Mouse (Mus musculus) hindbrain, postnatal 0 days (tissue): ENCODE data around the gene Cxcr4. TPM values are rescaled to one million over a fixed set of nuclear protein-coding genes. Genes with fewer than 3 reads are reported as not detected.

Experiments
- ATAC-seq: fragments of 200-750 bp; cut with Nextera tagmentation; 2 replicates; pipeline ENCODE4 v1.8.0; 2017; ENCODE audit warnings: mild to moderate bottlenecking, moderate TSS enrichment, moderate library complexity
- DNase-seq: peaks from one replicate; pipeline ENCODE4 v3.0.0-alpha.2; 2015; ENCODE audit warnings: low spot score
- H3K27ac ChIP-seq: fragments of 300-500 bp; sonication (generic); 2 replicates; pipeline ENCODE4 v1.5.1; 2014; ENCODE audit warnings: mild to moderate bottlenecking
- H3K27me3 ChIP-seq: fragments of 300-500 bp; sonication (generic); 2 replicates; pipeline ENCODE4 v1.6.1; 2014; ENCODE audit warnings: low read length, mixed read lengths; ENCODE audit not compliant: insufficient read depth
- H3K36me3 ChIP-seq: fragments of 300-500 bp; sonication (generic); 2 replicates; pipeline ENCODE4 v1.6.1; 2014; ENCODE audit warnings: low read length, mixed read lengths; ENCODE audit not compliant: insufficient read depth
- H3K4me1 ChIP-seq: fragments of 300-500 bp; sonication (generic); 2 replicates; pipeline ENCODE4 v1.6.1; 2014; ENCODE audit warnings: antibody characterized with exemption, low read length, mixed read lengths; ENCODE audit not compliant: insufficient read depth
- H3K4me2 ChIP-seq: fragments of 300-500 bp; sonication (generic); 2 replicates; pipeline ENCODE4 v1.6.1; 2014; ENCODE audit warnings: low read depth, mild to moderate bottlenecking, low read length, moderate library complexity, mixed read lengths
- H3K4me3 ChIP-seq: fragments of 300-500 bp; sonication (generic); 2 replicates; pipeline ENCODE4 v1.5.1; 2014; ENCODE audit warnings: low read length
- H3K9ac ChIP-seq: fragments of 300-500 bp; sonication (generic); replicated peaks from 2 replicates; pipeline ENCODE4 v1.6.1; 2014; ENCODE audit warnings: mild to moderate bottlenecking, low read length, moderate library complexity, mixed read lengths
- H3K9me3 ChIP-seq: fragments of 300-500 bp; sonication (generic); 2 replicates; pipeline ENCODE4 v1.6.1; 2016; ENCODE audit warnings: low read length, mixed read lengths
- CTCF ChIP-seq: IDR thresholded peaks from 2 replicates; pipeline ENCODE4 v1.5.1; 2016; ENCODE audit warnings: antibody characterized with exemption, control low read depth, low read depth
- WGBS: fragments of 180-500 bp; shearing (Covaris S2); extraction: QIAGEN DNeasy Blood & Tissue Kit; methylation state at CpG from one replicate; pipeline ENCODE4 v1.1.7; 2014; 5-methylcytosine and 5-hydroxymethylcytosine counted together
- polyA plus RNA-seq: library from polyadenylated mRNA; unstranded; fragments of >200 nt; fragmentation: Nextera tagmentation; extraction: Ambion mirVana; gene quantifications from 2 replicates; pipeline ENCODE4 v1.2.1, GENCODE M21; 2015
- total RNA-seq: library from RNA; depleted of rRNA; stranded (reverse); fragments of >200 nt; gene quantifications from 2 replicates; pipeline ENCODE4 v1.2.3, GENCODE M21; 2014

Cxcr4 gene
- total and polyA plus RNA-seq, 2 experiments from 2014 or later = 5.1 to 76.1 TPM

GRCm38 (mm10) chr1:128614653-128615458 is 22.8 kb upstream of the Cxcr4 start:
- DNase-seq (peak; percentile 15), ATAC-seq (no peak)
- H3K4me2 ChIP-seq = no peak overlapping the region
- no peaks in the 10 kb centered on the region for H3K9me3 ChIP-seq
- H3K9ac ChIP-seq = no peak overlapping the region
- no peaks in the 10 kb centered on the region for H3K36me3 ChIP-seq
- no peaks in the 10 kb centered on the region for H3K27me3 ChIP-seq
- TF ChIP-seq CTCF = no peak
- no peaks in the 10 kb centered on the region for H3K4me1 ChIP-seq
- WGBS = 55% methylated on average over 7 of the region's 7 CpGs
- H3K27ac ChIP-seq = no peak overlapping the region
- H3K4me3 ChIP-seq = no peak overlapping the region

DNA sequence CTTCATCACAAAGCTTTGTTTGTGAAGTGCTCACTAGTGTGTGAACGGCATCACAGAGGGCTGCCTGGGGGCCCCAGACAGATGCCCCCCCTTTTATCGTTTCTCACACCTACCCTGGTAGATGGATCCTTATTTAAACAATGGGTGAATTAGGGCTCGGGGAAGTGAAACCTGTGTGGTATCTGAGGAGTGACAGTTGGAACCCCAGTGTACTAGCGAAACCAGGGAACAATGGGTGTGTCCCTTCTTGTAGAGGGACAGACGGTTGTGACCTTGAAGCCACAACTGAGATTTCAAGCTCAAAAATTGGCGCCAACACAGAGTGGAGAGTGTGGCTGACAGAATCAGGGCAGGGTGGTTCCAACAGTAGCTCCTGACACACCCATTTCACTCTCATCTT is 16.0 kb upstream of the Cxcr4 start:
- H3K36me3 ChIP-seq = no peaks in the 10 kb centered on the region
- ATAC-seq (no peak), DNase-seq (no peak)
- no peak overlapping the region for H3K4me2 ChIP-seq
- no peaks in the 10 kb centered on the region for H3K9me3 ChIP-seq
- no peak for TF ChIP-seq CTCF
- H3K9ac ChIP-seq = no peak overlapping the region
- H3K4me3 ChIP-seq = no peak overlapping the region
- H3K27me3 ChIP-seq = no peaks in the 10 kb centered on the region
- 67% methylated on average over 6 of the region's 6 CpGs for WGBS
- no peaks in the 10 kb centered on the region for H3K4me1 ChIP-seq
- no peak overlapping the region for H3K27ac ChIP-seq

- Histone ChIP-seq H3K9me3 (no peaks in the 10 kb centered on the region), H3K36me3 (no peaks in the 10 kb centered on the region), H3K9ac (no peak overlapping the region), H3K27me3 (no peaks in the 10 kb centered on the region), H3K4me3 (no peak overlapping the region), H3K27ac (no peak overlapping the region), H3K4me2 (no peak overlapping the region), H3K4me1 (no peaks in the 10 kb centered on the region)
- TF ChIP-seq CTCF = no peak
- DNase-seq (no peak), ATAC-seq (no peak)
- WGBS = 44% methylated on average over 3 of the region's 3 CpGs
These were observed 15.3 kb upstream of the Cxcr4 start for GRCm38 (mm10) chr1:128607423-128607822.

DNA sequence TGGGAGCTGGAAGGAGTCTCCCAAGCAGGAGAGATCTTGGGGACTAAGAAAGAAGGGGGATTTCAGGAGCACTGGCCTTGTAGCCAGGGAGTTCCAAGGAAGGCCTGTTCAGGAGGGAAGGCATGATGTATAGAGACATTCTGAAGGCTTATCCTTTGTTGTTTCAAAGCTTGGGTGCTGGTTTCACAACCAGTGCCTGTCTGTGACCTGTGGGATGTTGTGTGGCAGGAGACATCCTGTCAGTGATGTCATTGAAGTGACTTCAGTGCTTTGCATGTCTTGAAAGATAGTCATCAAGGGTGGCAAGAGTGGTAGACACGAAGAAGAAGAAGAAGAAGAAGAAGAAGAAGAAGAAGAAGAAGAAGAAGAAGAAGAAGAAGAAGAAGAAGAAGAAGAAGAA is 13.7 kb upstream of the Cxcr4 start:
- H3K4me3 ChIP-seq = no peak overlapping the region
- ATAC-seq (no peak), DNase-seq (no peak)
- no peak for TF ChIP-seq CTCF
- no peaks in the 10 kb centered on the region for H3K4me1 ChIP-seq
- no peaks in the 10 kb centered on the region for H3K27me3 ChIP-seq
- H3K36me3 ChIP-seq = no peaks in the 10 kb centered on the region
- H3K4me2 ChIP-seq = no peak overlapping the region
- H3K27ac ChIP-seq = no peak overlapping the region
- no peak overlapping the region for H3K9ac ChIP-seq
- no peaks in the 10 kb centered on the region for H3K9me3 ChIP-seq
- 94% methylated on average over 1 of the region's 1 CpGs for WGBS

DNA sequence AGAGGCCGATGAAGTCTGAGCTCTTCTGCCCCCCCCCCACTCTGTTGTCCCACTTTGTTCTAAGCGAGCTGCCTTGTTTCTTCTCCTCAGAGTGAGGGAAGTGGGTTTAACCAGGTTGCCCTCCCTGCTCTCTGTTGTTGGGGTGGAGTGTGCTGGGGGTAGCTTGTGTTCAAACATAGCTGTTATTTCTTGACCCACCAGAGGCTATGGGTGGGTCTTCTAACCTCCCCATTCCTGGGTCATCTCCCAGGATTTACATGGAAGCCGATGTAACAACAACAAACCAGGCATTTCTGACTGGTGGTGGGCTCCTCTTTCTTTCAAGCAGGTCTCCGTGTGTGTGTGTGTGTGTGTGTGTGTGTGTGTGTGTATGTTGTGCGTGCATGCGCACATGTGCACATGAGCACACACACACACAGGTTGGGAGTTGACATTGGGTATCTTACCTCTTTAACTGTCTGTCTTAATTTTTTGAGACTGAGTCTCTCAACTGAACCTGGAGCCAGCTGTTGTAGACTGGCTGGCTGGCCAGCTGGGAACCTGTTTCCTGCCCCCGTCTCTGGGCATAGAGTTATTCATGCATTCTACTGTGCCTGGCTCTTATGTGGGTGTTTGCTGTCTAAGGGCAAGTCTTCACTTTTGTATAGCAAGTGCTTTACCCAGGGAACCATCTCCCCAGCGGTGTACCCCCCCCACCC is 10.7 kb upstream of the Cxcr4 start:
- ATAC-seq = no peak

DNA sequence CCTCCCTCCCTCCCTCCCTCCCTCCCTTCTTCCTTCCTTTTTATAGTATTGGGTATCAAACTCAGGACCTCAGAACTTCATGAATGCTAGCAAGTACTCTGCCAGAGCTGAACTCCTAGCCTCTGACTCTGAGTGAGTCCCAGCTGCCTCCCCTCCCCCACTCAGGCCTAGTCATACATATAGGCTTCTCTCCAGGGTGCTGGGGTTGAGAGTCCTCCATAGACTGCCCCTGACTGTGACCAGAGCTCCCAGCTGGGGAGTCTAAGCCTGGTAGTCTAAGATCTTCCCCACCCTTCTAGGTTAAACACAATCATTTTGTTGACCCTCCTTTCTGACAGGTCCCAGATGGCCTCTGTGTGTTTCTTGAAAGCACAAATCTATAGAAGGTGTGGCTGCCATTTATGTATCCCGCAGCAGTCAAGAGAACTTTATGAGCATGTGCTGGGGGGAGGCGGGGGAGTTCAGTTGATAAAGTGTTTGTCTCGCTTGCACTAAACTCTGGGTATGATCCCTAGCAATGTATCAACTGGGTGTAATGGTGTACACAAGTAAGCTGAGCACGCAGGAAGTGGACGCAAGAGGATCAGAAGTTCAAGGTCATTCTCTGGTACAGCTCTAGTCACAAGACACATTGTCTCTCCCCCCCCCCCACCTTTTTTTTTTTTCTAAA is 10.1 kb upstream of the Cxcr4 start:
- Histone ChIP-seq H3K36me3 (no peaks in the 10 kb centered on the region), H3K27ac (no peak overlapping the region), H3K4me3 (no peak overlapping the region), H3K27me3 (no peaks in the 10 kb centered on the region), H3K4me2 (no peak overlapping the region), H3K4me1 (no peaks in the 10 kb centered on the region), H3K9ac (no peak overlapping the region), H3K9me3 (no peaks in the 10 kb centered on the region)
- TF ChIP-seq CTCF = no peak
- DNase-seq (no peak), ATAC-seq (no peak)
- WGBS = 88% methylated on average over 5 of the region's 5 CpGs

More for the DNA sequence above, 10.7 kb upstream of the Cxcr4 start:
- Histone ChIP-seq H3K4me2 (no peak overlapping the region), H3K36me3 (no peaks in the 10 kb centered on the region), H3K9ac (no peak overlapping the region), H3K4me3 (no peak overlapping the region), H3K4me1 (no peaks in the 10 kb centered on the region), H3K27me3 (no peaks in the 10 kb centered on the region), H3K27ac (no peak overlapping the region), H3K9me3 (no peaks in the 10 kb centered on the region)
- 83% methylated on average over 8 of the region's 8 CpGs for WGBS
- TF ChIP-seq CTCF = no peak
- DNase-seq = no peak

- DNase-seq (no peak), ATAC-seq (no peak)
- no peak overlapping the region for H3K4me3 ChIP-seq
- H3K36me3 ChIP-seq = no peaks in the 10 kb centered on the region
- H3K4me1 ChIP-seq = no peaks in the 10 kb centered on the region
- H3K27ac ChIP-seq = no peak overlapping the region
- no peaks in the 10 kb centered on the region for H3K27me3 ChIP-seq
- no peak overlapping the region for H3K9ac ChIP-seq
- WGBS = 83% methylated on average over 5 of the region's 5 CpGs
- H3K4me2 ChIP-seq = no peak overlapping the region
- TF ChIP-seq CTCF = no peak
- H3K9me3 ChIP-seq = no peaks in the 10 kb centered on the region
These were observed 9.2 kb upstream of the Cxcr4 start for GRCm38 (mm10) chr1:128601307-128601706.
